Mouse (Mus musculus) MEL-GATA-1-ER (cell line): ENCODE measurements at regions not wholly inside any gene's neighbourhood (a gene's known extent, or its start where the extent isn't known, plus 50 kb on each side); places are given as distances from the start of the nearest gene placed in this dataset.

Experiments used
- DNase-seq: peaks from one replicate; pipeline ENCODE4 v3.0.0-alpha.2; 2012; ENCODE audit warnings: low read depth; ENCODE audit errors: extremely low read depth

DNA sequence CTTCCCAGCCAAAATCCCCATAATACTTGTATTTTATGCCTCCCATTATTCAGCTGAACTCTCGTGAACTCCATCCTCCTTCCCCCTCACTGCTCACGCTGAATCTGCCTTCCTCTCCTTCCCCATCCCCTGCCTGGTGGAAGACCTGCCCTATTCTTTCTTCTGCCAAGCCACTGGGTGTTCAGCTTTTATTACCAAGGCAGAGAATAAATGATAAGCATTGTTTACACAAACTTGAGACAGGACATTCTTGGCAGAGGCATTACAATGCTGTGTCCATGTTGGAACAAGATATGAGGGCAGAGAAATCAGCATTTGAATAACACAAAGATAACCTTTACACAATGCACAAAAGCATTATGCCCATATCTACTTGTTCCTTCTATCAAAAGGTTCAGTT, 80.2 kb downstream of the Dhrs2 start:
- no peak for DNase-seq

DNA sequence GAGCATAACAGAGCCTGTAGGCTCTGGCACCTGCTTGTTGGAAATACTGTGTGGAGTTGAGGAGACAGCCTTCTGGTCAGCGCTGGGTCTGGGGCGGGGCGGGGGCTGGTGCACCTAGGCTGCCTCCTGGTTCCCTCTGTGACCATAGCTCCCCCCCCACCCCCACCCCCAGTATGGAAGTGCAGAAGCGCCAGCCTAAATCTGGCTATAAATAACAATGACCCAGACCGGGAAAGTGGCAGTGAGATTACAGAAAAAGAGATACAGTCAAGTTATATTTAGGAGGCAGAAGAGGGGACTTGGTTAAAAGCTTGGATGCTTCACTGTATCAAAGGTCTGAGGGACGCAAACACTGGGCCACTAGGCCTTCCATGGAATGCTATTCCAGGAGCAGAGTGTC, 91.8 kb downstream of the Dhrs2 start:
- DNase-seq = no peak

DNA sequence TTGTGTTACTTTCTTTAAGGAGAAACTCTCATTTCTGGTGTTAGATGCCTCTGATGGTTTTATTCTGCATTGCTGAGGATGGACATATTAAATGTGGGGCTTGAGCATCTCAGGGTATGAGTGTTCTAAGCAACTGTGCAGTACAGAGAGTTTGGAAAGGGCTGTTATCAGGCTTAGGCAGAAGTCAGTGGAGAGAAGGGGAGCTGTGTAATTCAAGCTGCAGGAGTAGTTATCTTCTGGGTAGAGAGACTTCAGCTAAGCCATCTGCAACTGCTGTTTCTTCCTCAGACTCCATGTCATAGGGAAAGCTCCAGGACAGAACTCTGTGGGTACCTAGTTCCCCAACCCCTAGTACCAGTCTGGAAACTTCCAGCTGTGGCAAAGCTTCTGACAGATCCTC, 102.1 kb downstream of the Dhrs2 start:
- no peak for DNase-seq

DNA sequence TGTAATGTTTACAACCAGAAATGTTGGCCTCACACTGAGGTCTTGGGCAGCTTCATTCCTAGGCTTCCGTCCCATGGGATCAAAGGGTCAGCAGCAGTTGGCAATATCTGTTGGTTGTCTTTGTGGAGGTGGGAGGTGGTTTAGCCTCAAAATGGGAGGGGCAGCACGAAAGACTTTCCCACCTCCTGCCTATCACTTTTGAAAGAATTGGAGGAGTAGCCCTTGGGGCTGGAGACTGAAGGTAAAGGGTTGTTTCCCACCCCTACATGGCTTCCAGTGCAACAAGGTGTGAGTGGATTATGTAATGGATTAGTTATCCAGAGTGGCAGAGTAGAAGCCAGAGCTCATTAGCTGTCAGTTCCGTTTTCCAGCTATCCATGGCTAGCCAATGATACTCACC, 102.5 kb downstream of the Dhrs2 start:
- DNase-seq = no peak

DNA sequence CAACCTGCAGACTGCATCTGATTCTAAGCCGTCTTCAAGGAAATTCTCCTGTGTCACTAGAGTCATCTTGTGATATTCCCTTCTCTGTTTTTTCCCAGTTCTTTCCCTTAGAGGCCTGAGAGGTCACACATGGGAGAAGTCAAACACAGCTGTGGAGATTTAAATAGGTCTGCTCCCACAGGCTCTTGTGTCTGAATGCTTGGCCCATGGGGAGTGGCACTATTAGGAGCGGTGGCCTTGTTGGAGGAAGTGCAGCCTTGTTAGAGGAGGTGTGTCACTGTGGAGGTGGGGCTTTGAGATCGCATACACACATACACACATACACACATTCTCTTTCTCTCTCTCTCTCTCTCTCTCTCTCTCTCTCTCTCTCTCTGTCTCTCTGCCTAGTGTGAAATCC, 112.0 kb downstream of the Dhrs2 start:
- no peak for DNase-seq

DNA sequence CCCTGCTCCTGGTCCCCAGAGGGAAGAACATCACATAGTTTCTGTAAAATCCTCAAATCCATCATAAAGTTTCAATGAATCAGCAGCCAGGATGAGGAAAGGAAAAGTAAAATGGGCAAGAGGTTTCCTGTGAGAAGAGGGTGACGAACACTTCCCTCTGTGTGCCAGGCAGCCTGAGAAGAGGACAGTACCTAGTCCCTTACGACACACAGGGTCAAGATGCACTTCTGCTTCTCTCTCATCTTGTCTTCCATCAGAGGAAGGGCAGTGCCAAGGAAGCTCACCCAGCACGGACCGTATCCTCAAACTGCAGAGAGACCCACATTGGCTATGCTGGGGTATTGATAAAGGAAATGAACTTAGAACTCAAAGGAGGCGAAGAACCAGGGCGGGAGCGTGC, 112.5 kb downstream of the Dhrs2 start:
- DNase-seq = no peak

DNA sequence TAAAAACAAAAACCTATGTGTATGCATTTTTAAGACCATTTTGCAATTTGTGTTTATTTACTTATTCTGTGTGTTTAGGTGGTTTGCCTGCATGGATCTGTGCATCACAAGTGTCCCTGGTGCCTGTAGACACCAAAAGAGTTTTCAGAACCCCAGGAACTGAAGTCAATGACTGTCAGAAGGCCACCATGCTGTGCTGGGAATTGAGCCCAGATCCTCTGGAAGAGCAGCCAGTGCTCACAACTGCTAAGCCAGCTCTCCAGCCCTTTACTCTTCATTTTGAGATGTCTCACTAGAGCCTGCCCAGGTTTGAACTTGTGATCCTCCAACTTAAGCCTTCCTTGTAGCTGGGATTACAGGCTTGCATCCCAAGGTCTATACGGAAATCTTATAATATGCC, 113.8 kb downstream of the Dhrs2 start:
- DNase-seq = no peak

DNA sequence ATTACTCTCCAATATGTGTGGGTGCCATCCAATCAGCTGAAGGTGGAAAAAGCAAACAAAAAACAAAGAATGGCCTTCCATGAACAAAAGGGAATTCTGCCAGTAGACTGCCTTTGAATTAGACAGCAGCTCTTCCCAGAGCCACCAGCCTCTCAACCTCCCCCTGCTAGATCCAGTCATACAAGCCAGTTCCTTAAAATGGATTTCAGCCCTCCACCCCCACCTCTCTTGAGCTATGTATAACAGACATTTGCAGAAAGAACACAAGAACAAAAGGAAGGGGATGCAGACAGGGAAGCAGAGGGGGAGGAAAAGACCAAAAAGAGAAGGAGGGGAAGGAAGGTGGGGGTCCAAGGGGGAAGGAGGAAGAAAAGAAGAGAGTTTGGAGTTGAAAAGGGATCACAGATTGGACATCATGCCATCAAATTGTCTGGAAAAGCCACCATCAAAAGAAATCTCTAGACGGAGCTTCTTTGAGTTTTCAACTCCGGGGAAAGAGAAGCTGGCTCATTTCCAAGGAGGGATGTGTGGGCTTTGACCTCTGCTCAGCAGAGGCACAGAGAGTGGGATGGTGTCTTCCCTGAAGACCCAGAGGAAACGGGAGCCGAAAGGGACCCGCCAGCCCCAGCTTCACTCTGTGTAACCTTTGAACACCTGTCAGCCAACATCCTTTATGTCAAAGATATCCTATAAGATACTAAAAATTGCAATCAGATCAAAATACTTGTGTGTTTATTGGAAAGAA, 114.8 kb downstream of the Dhrs2 start:
- no peak for DNase-seq

DNA sequence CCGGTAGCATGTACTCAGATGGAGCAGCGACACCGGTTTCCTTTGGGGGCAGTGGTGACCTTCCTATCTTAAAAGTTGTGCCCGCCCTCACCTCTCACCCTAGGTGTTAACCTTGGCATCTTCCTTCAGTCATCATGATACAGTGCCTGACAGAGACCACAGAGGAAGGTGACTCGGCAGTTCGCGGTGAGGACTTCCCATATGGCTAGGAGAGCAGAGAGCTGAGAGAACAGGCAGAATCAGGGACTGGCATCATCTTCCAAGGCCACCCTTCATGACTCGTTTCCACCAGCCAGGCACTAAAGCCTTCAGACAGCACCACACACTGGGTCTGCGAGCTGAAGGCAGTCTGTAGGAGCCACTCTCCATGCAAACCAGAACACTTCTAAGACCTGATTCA, 116.2 kb downstream of the Dhrs2 start:
- peak; percentile 54 for DNase-seq

DNA sequence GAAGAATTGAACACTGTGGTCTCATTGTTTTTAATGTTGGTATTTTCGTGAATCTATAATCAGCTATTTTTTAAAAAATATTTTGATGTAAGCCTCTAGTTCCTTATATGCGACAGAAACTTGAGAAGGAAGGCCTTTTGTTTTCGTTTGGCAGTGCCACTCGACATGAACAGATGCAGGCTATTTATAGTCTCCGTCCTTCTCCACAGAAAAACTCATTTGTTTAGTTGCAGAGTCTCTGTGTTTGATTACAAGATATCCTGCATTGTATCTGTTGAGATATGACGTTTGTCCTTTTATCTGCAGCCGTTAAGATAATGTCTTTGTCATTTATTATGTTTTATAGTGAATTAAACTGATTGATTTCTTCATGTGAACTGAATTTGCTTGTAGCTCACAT, 116.7 kb downstream of the Dhrs2 start:
- DNase-seq = no peak

DNA sequence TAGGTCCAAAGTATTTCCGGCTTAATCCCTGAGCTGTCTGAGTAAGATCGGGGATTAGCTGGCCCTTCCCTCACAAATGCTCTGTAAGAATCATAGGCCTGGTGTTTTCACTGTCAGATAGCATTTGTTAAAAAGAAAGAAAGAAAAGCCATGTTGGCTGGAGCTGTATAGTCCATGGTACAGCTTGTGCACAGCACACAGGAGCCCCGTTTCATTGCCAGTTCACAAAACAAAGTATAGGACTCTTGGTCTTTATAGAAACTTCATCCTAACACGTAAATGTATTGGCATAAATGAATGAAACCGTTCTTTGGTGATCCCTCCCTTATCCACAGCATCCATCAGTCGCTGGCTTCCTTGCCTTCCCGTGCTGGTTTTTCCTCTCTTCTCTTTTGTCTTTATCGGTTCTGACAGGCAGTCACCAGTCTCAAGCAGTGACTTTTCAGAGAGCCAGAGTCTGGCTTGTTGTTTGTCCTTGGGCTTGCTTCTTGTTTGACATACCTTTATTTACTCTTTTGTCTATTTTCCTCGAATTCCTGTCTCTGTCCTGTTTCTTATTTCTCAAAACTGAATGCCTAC, 117.3 kb downstream of the Dhrs2 start:
- DNase-seq = peak; percentile 59

DNA sequence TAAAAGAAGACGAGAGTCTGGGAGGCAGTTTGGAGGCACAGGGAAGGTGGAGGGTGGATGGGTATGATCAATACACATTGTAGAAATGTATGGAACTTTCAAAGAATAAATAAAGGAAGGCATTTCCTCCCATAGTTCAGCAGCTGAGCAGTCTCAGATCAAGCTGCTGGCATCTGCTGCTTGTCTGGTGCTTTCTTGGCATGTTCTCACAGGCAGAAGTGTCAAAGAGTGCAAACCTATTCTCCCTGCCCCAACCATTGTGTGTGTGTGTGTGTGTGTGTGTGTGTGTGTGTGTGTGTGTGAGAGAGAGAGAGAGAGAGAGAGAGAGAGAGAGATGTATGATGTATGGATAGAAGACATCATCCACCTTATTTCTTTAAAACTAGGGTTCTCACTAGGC, 121.5 kb downstream of the Dhrs2 start:
- no peak for DNase-seq

DNA sequence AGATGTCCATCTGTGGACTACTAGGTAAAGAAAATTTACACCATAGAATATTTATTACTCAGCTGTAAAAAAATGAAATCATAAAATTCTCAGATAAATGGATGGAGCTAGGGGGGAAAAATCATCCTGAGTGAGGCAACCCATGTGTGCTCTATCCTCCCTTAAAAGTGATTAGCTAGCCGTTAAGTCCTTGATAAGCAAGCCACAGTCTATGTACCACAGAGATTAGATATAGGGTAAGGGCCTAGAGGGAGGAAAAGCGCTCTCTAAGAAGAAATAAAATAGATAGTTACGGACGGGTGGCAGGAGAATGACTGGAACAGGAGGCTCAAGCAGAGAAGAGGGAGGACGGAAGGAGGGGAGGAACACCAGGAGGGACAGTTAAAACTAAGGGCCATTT, 122.1 kb downstream of the Dhrs2 start:
- peak; percentile 69 for DNase-seq

DNA sequence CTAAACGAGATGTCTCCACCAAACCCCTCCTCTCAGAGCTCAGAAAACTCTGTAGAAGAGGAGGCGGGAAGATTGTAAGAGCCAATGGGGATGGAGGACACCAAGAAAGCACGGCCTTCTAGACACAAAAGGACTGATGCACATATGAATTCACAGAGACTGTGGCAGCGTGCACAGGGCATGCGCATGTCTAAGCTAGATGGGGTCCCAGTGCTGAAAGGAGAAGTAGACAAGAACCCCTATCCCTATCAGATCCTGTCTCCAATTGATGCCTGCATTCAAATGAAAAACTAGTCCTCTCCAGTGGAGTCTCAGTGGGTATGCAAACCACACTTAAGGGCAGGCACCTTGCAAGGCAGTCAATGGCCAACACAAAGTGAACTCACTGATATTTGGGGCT, 123.3 kb downstream of the Dhrs2 start:
- DNase-seq = peak; percentile 52

DNA sequence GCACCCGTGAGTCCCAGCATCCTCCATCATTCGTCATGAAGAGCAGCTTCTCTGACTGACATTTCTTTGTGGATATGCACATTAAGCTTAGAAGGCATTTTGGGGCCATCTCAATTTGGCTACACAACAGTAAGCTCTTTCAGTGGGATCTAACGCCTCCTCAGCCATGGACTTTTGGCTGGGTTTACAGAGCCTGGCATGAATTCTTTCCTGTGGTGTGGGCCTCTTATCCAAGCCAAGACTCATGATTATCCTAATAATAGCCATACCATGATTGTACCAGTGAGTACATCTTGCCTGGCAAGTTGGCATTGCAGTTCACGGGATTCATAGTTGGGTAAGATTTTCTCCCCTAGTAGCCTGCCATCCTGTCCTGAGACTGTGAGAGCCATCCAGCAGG, 126.3 kb downstream of the Dhrs2 start:
- DNase-seq = no peak

DNA sequence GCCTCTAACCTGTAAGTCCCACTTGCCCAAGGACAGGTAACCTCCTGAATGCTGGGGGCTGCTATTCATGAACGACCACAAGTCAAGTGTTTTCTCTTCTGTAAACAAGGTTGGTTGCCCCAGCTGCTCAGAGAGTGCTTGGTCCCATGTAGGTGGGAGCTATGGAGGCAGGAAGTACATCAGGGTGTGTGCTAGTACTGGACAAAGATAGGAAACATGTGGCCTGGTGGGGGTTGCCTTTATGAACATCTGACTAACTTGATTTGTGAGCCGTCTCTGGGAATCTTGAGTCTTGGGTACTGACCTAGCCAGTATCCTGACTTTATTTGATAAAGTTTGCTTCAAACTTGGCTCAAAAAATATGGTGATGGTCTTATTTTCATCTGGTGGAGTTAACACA, 121.3 kb upstream of the Dhrs4 start:
- DNase-seq = no peak

DNA sequence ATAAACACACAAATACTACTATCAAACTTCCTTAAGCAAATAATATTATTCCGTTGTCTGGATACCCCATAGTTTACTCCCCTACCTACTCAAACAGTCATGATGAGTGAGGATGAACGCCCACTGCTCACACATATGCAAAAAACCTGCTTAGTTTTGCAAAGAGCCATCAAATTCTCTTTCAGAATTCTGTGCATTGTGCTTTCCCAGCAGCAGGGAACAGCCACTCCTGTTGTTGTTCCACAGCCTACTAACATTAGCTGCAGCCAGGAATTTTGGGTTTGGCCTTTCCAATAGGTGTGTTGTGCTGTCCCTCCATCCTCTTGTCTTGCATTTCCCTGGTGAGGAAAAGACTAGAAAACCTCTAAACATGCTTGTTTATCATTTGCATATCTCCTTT, 120.1 kb upstream of the Dhrs4 start:
- DNase-seq = no peak

DNA sequence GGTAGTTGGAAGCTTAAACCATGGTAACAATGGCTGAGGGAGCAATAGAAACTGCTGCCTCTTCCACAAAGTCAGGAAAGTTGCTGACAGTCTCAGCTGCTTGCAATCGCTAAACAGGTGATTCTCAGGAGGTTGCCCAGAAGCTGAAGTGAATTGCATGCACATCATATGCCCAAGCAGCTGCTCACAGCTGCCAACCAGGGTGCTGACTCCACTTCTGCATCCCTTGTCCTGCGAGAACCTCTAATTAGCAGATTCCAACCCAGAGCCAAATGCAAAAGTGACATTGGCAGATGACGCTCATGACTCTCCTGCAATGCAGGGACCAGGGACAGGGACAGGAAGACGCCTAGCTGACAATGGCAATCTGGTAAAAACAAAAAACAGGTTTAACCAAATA, 116.2 kb upstream of the Dhrs4 start:
- DNase-seq = no peak

DNA sequence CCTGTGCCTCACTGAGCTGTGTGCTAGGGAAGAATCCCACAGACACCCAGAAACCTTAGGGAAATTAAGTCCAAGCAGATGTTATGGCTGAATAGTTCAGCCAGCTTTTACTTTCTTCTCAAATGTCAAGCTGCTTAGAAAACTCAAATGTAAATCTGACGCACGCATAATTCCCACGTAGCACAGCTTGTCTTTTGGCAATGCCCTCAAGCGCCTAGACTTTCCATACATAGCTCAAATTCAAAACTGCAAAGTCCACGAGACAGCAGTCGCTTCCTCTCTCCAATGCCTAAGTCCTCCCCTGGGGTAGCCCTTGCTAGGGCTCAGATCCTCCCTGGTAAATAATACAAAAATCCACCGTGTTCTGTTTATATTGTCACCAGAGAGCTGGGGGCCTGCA, 115.8 kb upstream of the Dhrs4 start:
- DNase-seq = no peak

DNA sequence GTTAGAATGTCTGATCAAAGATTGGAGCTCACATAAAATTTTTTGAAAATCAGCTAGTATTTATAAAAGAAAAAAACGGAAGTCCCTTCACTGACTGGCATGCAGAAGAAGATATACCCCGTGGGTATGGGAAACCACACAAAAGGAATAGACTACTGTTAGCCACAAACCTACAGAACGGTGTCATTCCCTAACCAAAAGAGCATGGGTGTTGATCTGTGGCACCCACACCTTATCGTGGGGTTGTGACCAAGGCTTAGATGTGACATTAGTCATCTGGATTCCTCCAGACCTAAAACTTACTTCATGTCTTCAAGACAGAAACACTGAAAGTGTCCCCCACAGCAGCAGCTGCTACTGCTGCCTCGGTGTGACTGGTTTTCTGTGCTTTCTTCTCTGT, 108.2 kb upstream of the Dhrs4 start:
- DNase-seq = no peak

DNA sequence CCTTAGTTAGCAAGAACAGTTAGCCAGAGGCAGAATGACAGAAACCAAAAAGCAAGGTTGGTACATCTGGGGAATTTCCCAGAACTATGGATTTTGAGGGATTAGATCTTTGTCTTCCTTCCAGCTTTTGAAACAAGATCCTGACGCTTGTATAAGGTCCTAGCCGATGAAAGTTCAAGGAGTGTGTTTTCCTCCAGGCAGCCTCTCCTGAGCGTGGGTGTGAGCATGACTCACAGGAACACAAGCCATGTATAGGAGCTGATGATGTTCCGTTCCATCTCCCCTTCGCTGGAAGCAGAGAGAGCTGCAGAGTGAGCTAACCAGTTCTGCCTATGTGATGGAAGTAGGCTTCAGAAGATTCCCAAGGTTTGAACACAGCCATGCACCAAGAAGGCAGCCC, 105.6 kb upstream of the Dhrs4 start:
- no peak for DNase-seq

DNA sequence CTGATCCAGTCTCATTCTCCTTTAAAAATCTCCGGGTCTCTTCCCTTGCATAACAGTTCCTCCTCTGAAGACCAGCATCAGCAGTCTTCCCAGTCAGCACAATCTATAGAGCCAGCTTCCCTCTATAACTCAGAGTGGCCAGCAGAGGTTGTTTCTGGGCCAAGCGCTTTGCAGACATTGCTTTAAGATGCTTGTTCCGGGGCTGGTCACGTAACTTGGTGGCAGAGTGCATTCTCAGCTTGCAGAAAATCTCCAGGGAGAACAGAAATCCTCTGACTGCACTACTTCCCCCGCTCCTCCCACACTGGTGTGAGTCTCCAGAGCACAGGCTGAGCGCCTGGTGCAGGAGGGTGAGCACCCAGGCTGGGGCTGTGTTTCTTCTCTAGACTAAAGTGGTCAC, 91.8 kb upstream of the Dhrs4 start:
- no peak for DNase-seq

DNA sequence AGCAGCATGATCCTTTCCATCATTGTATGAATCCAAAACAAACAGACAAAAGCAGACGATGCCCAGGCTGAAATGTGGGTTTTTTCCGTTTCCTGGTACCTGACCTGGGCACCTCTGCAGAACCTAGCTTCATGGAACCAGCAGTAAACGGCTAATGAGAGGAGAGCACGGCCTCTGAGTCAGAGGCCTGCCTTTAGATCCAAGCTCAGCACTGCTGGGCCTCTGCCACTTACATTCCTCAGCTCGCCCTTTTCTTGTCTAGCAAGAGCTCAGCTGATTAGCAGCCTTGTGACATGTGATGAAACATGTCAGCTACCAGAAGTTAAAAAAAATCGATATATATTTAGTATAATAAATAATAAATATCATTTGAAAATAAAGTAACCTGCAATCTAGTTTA, 91.2 kb upstream of the Dhrs4 start:
- DNase-seq = no peak

DNA sequence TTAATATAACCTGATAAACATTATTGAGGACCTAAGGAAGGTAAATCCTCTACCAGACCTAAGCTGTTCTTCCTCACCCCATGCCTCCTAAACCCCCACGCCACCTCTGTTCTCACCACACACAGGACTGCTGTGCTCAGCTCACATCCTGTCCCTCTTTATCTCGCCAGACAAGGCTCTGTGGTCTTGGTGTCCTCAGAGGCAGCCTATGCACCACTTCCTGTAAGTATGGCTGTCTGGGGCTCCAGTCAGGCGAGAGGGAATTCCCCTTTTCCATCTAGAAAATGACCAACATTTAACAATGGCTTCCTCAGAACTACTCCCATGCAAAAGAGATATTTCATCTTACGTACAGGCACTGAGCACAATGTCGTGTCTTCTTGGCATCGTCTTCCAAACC, 86.2 kb upstream of the Dhrs4 start:
- peak; percentile 95 for DNase-seq
